ENCODE assay signal across 9 mouse cellular contexts in the genomic region with DNA sequence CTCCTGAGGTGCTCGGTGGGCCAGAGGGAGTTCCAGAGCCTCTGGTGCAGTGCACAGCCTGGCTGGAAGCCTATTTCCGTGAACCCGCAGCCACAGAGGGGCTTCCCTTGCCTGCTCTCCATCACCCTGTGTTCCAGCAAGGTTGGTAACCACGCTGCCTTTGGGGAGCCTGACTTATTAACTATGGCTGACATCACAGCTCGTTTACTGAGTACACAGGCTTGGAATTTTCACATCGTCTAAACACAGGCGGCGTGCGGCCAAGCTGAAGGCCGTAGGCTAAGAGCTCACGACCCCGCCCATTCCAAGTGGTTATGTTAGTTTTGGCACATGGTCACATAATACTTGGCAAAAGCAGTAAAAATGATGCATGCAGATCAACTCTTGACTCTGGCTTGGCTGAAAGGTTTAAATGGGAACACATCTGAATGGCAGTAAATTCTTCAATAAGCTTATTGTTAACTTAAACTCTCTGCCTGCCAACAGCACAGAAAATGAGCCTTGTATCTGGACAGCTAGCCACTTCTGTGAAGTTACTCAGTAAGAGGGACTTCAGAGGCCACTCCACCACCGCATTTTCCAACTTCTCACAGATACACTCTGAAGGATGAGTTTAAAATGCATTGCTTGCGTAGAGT.
DNase-seq lines count a peak whose midpoint lies in the region; ATAC-seq lines count a peak whose summit lies in the region.
"Had no signal": no experiment of that assay in that cellular context is flagged by ENCODE, and none has a peak within 500 bp of the region (broad histone marks: within the 10 kb centered on the region; RNA-seq: fewer than 3 reads in every experiment).

No protein-coding gene starts in this region.

- no peak overlapping the region; the same call in 1 of the 2 replicates for H3K4me2 ChIP-seq in kidney, embryonic 14.5 days (replicated peaks; ENCODE audit: low read depth, low read length)
- H3K4me2 ChIP-seq: midbrain, embryonic 12.5 days had no signal

- no peaks in the 10 kb centered on the region for H3K36me3 ChIP-seq in kidney, embryonic 14.5 days (ENCODE audit: control insufficient read depth, insufficient read depth, low read length)
- H3K36me3 ChIP-seq: midbrain, embryonic 12.5 days had no signal

- H3K4me1 ChIP-seq in kidney, embryonic 14.5 days (ENCODE audit: control insufficient read depth, insufficient read depth, low read length): peaks cover 18% of the 10 kb centered on the region

- H3K27me3 ChIP-seq in kidney, embryonic 14.5 days (ENCODE audit: control insufficient read depth, insufficient read depth, low read length): 0 out of 2 replicates have a peak, but pooled peaks cover 5% of the 10 kb centered on the region
- H3K27me3 ChIP-seq: midbrain, embryonic 12.5 days had no signal

- ATAC-seq in kidney, embryonic 14.5 days (ENCODE audit: low FRiP score, low TSS enrichment): peak; percentile 85

- H3K9ac ChIP-seq in kidney, embryonic 14.5 days (ENCODE audit: low read depth, low read length): no peak overlapping the region
- H3K9ac ChIP-seq: midbrain, embryonic 12.5 days had no signal

- peak overlapping the region; percentile 24; the same call in 1 of the 2 replicates for H3K27ac ChIP-seq in kidney, embryonic 14.5 days (ENCODE audit: low read depth, low read length)
- H3K27ac ChIP-seq: midbrain, embryonic 12.5 days had no signal

- no peak overlapping the region for H3K4me3 ChIP-seq in kidney, embryonic 14.5 days (ENCODE audit: low read length)
- H3K4me3 ChIP-seq: midbrain, embryonic 12.5 days had no signal

- WGBS in kidney, embryonic 14.5 days: 26% methylated on average over 14 of the region's 14 CpGs

- no peaks in the 10 kb centered on the region for H3K9me3 ChIP-seq in kidney, embryonic 14.5 days (ENCODE audit: control insufficient read depth, low read length)
- H3K9me3 ChIP-seq: midbrain, embryonic 12.5 days had no signal

- DNase-seq in MN1 (ENCODE audit: low spot score): peak; percentile 19
- DNase-seq in adrenal gland, postnatal 14 days: peak; percentile 85
- peak; percentile 79 for DNase-seq in heart, adult 8-10 months (ENCODE audit: low spot score)
- peak; percentile 84 to 91 for DNase-seq in lung, postnatal 4 days
- no peak for DNase-seq in right cerebral cortex, postnatal 25 days
- no peak for DNase-seq in cerebellum, adult 8-10 months
- DNase-seq in natural killer cell, adult 2 months (ENCODE audit: low spot score in 2 of 2): no peak

Comparison
In these comparisons a context has a peak if more than half of its experiments do, and no peak if none do; other contexts are left out.
1. DNase-seq: peak in MN1 (single experiment), adrenal gland, postnatal 14 days (single experiment), heart, adult 8-10 months (single experiment) and lung, postnatal 4 days (2 of 2); none in right cerebral cortex, postnatal 25 days (single experiment), cerebellum, adult 8-10 months (single experiment) and natural killer cell, adult 2 months (0 of 2).